Mouse (Mus musculus) left cerebral cortex, adult 9 months (tissue): ENCODE measurements around the gene Pofut1.

Experiments used
- DNase-seq, 2 experiments: peaks; one replicate each; pipeline ENCODE4 v3.0.0; 2022; ENCODE audit warnings: low spot score in 2 of 2

The Pofut1 gene

GRCm38 (mm10) chr2:153290938-153291928 lies 49.9 kb downstream of the Pofut1 start, which contains the start of gene Kif3b:
Gene Kif3b, plus strand, starts transcription at chr2:153291413.
- peak; percentile 69 to 86 for DNase-seq

DNA sequence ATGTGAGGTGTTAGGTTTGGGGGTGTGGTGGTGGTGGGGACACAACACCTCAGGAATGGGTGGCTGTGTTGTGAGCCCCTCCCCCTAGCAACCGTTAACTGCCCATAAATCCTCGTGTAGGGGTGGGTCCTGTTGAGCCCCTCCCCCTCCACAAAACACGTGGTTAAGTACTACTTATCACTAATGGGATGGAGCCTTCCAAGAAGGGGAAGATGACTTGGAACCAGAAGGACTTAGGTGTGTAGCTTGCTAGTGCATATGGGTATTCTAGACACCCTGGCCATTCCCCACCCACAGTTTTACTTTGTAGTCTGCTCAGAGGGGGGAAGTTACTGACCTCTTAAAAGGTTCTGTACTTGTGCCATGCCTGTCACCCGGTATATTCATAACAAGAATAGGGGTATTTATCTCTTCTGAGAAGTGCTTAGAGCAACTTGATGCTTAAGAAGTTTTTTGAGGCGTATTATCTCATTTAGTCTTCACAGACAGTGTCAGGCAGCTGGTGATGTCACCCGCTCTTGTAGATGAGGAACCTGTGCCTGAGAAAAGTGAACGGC lies 51.0 kb downstream of the Pofut1 start:
- no peak for DNase-seq

DNA sequence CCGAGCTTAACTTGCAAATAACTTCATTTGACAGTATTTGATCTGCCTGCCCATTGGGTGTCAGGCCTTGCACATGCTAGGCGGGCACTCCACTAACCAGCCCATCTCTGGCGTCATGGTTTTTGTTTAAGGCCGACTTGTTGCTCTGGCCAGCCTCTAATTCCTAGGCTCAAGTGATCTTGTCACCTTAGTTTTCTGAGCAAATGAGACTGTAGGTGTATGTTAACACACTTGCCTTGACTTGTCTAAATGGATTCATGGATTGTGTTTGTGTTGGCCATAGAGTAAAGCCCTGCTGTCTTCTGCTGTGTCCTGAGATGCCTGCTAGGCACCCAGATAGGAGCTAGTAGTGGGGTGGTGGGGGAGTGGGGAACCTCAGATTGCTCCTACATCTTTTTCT lies 53.9 kb downstream of the Pofut1 start:
- DNase-seq = no peak

GRCm38 (mm10) chr2:153297771-153298170 lies 56.4 kb downstream of the Pofut1 start:
- DNase-seq = no peak

GRCm38 (mm10) chr2:153298460-153298859 lies 57.1 kb downstream of the Pofut1 start:
- DNase-seq = no peak

GRCm38 (mm10) chr2:153298863-153299262 lies 57.5 kb downstream of the Pofut1 start:
- DNase-seq = no peak

GRCm38 (mm10) chr2:153301123-153301522 lies 59.8 kb downstream of the Pofut1 start:
- DNase-seq = no peak

DNA sequence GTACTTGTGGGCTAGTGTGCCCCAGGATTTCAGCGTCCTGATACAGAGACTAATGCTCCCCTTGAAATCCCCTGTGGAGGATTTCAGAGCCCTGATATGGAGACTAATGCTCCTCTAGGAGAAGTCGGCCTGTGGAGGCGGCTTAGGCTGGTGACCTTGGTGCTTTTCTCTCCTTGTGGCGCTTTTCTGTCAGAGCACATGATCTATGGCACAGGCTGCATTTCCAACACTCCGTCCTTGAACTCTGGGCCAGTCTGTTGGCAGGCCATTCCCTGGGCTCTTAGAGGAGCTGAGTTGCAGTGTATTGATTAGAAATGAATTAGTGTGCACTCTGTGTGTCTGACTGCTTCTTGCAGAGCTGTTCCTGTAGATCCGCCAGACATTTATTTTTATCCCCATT lies 63.9 kb downstream of the Pofut1 start:
- DNase-seq = no peak

DNA sequence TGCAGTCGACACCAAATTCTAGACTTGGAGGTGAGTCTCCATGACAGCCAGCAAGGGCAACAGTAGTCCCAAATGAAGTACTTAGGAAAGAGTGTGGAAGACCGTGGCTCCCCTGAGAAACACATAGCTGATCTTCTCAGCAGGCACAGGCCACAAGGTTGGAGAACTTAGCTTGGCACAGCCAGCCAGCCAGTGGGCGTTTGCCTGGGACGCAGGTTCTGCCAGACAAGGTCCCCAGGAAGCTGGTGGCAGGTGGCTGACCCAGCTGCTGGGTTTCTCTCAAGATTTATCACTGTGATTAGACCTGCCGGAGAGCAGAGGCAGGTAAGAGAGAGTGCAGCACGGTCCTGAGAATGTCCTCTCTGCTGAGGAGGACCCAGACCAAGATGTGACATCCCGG lies 67.3 kb downstream of the Pofut1 start:
- no peak for DNase-seq

DNA sequence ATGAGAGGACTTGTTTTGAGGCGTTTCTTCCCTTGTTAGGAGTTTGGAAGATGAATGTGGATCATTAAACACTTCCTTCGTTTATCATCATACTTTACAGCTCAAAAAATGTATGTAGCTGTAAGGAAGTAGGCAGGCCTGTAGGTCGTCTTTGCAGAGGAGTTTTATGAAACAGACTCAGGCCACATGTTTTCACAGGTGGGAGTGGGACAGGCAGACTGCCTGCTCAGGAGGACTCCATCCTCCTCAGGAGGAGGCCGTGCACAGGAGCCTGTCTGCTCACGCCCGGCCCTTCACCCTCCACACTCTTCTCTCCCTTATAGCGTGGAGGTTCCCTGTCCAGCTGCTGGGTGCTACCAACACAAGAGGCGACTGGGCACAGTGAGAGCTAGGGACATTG lies 67.8 kb downstream of the Pofut1 start:
- DNase-seq = no peak

DNA sequence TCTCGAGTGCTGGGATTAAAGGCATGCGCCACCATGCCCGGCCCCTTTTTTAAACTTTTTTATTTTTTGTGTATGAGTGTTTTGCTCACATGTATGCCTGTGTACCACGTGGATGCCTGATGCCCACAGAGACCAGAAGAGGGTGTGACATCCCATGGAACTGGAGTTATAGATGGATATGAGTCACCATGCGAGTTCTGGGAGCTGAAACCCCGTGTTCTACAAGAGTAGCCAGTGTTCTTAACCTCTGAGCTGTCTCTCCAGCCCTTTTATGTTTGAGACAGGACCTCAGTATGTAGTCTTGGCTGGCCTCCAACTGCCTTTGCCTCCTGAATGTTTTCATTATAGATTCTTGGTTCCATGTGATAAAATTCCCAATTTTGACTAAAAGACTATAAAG lies 68.9 kb downstream of the Pofut1 start:
- DNase-seq = no peak

- DNase-seq = no peak
Measured at GRCm38 (mm10) chr2:153312884-153313283, 71.6 kb downstream of the Pofut1 start.

DNA sequence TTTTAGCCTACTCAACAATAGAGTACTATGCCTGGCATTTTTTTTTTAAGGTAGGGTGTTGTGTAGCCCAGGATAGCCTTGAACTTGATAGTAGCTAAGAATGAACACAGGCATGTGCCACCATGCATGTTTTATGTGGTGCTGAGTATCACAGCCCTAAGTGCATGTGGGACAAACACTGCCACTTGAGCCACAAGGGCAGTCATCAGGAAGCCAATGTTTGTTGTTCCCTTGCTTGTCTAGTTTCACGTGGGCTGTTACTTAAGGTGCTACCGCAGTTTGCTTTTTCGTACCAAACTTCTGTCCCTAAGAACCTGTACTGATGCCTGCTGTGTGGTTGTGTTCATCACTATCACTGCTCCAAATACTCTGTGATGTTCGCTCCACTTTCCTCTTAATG lies 77.1 kb downstream of the Pofut1 start:
- DNase-seq = no peak

DNA sequence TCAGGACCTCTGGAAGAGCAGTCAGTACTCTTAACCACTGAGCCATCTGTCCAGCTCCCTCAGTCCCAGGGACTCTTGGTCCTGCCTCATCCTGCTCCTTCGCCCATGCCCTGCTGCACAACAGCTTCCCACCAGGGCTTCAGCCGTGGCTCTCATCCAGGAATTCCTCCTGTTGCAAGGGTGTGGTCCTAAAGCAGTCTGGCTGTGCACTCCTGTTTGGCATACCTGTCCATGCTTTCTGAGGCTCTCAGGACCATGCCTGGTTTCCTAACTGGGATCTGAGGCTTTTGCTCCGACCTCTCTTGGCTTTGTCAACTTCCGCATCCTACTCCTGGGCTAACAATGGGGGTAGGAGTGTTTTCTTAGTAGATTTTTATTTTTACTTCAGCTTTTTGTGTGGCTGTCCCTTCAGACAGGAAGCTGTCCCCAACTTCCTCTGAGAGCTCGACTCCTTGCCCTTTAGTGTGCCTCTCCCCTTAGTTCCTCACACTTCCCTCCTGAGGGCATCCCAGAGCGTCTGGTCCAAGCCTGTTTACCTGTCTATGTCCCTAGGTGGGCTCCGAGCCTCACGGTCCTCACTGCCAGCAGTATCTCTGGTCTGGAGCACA lies 77.8 kb downstream of the Pofut1 start:
- no peak for DNase-seq
